Mouse (Mus musculus) forebrain, postnatal 0 days (tissue): ENCODE measurements at regions not wholly inside any gene's neighbourhood (a gene's known extent, or its start where the extent isn't known, plus 50 kb on each side); places are given as distances from the start of the nearest gene placed in this dataset.

Source experiments
- ATAC-seq: fragments of 200-750 bp; cut with Nextera tagmentation; 2 replicates; pipeline ENCODE4 v1.8.0; 2017; ENCODE audit warnings: mild to moderate bottlenecking, moderate library complexity
- DNase-seq: peaks from one replicate; pipeline ENCODE4 v3.0.0-alpha.2; 2015
- H3K27ac ChIP-seq: fragments of 300-500 bp; sonication (generic); 2 replicates; pipeline ENCODE4 v1.5.1; 2014; ENCODE audit warnings: low read depth, mild to moderate bottlenecking, antibody characterized with exemption, low read length, moderate library complexity, mixed read lengths
- H3K27me3 ChIP-seq: fragments of 300-500 bp; sonication (generic); 2 replicates; pipeline ENCODE4 v1.6.1; 2014; ENCODE audit warnings: mild to moderate bottlenecking, low read length, mixed read lengths; ENCODE audit not compliant: insufficient read depth
- H3K36me3 ChIP-seq: fragments of 300-500 bp; sonication (generic); 2 replicates; pipeline ENCODE4 v1.6.1; 2014; ENCODE audit warnings: mild to moderate bottlenecking, moderate library complexity; ENCODE audit not compliant: insufficient read depth
- H3K4me1 ChIP-seq: fragments of 300-500 bp; sonication (generic); 2 replicates; pipeline ENCODE4 v1.6.1; 2014; ENCODE audit warnings: antibody characterized with exemption; ENCODE audit not compliant: insufficient read depth
- H3K4me2 ChIP-seq: fragments of 300-500 bp; sonication (generic); 2 replicates; pipeline ENCODE4 v1.6.1; 2014; ENCODE audit warnings: low read depth, mild to moderate bottlenecking, moderate library complexity
- H3K4me3 ChIP-seq: fragments of 300-500 bp; sonication (generic); 2 replicates; pipeline ENCODE4 v1.5.1; 2014; ENCODE audit warnings: low read depth, low read length, mixed read lengths
- H3K9ac ChIP-seq: fragments of 300-500 bp; sonication (generic); 2 replicates; pipeline ENCODE4 v1.6.1; 2014; ENCODE audit warnings: mild to moderate bottlenecking
- H3K9me3 ChIP-seq: fragments of 300-500 bp; sonication (generic); 2 replicates; pipeline ENCODE4 v1.6.1; 2016; ENCODE audit warnings: low read length
- CTCF ChIP-seq: sonication (generic); IDR thresholded peaks from 2 replicates; pipeline ENCODE4 v1.5.1; 2016; ENCODE audit warnings: antibody characterized with exemption, control low read depth, low read depth
- WGBS: fragments of 180-500 bp; shearing (Covaris S2); extraction: QIAGEN DNeasy Blood & Tissue Kit; methylation state at CpG from one replicate; pipeline ENCODE4 v1.1.7; 2014; 5-methylcytosine and 5-hydroxymethylcytosine counted together

DNA sequence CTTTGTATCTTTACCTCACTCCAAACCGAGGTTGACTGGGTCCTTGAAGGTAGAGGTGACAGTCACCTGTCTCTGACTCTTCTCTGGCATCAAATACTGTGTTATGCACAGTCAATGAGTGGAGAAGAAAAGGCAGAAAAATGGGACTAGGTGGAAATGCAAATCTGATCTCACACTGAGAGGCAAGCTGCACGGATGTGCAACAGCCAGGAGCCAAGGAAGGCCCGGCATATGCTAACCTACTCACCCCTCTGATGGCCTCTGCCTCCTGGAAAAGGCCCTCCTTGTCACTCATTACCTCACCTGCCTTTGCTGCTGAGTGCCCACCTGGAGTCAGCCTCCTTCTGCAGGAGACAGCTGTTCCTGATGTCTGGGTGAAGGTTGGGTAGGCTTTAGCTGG lies 104.8 kb downstream of the Gm4791 start:
- 72% methylated on average over 3 of the region's 3 CpGs for WGBS
- Histone ChIP-seq H3K36me3 (no peaks in the 10 kb centered on the region), H3K4me2 (no peak overlapping the region), H3K9me3 (no peaks in the 10 kb centered on the region), H3K4me3 (no peak overlapping the region), H3K4me1 (0 out of 2 replicates have a peak, but pooled peaks cover 3% of the 10 kb centered on the region), H3K27me3 (no peaks in the 10 kb centered on the region), H3K27ac (no peak overlapping the region), H3K9ac (no peak overlapping the region)
- DNase-seq (no peak), ATAC-seq (no peak)
- TF ChIP-seq CTCF = no peak

DNA sequence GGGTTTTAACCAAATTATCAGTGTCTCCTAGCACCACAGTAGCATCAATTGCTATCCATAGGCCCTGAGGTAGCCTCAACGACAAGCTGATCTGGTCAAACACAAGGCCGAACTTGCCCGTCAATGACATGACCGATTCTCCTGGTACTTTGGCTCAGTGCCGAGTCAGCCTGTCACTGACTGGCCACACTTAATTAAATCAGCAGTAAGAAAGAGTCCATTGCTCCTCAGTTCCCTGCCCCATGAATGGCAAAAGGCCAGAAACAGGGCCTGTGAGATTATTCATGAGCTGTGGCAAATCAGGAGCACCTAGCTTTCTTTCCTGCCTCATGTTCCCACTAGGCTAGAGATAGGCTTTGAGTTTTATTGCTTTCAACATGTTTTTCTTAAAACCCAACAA lies 105.4 kb downstream of the Gm4791 start:
- no peaks in the 10 kb centered on the region for H3K9me3 ChIP-seq
- H3K4me1 ChIP-seq = 0 out of 2 replicates have a peak, but pooled peaks cover 3% of the 10 kb centered on the region
- no peak overlapping the region for H3K4me2 ChIP-seq
- no peaks in the 10 kb centered on the region for H3K27me3 ChIP-seq
- WGBS = 44% methylated on average over 5 of the region's 5 CpGs
- no peaks in the 10 kb centered on the region for H3K36me3 ChIP-seq
- ATAC-seq = no peak
- no peak overlapping the region for H3K9ac ChIP-seq
- H3K27ac ChIP-seq = no peak overlapping the region
- DNase-seq = peak; percentile 24
- TF ChIP-seq CTCF = no peak
- H3K4me3 ChIP-seq = no peak overlapping the region

DNA sequence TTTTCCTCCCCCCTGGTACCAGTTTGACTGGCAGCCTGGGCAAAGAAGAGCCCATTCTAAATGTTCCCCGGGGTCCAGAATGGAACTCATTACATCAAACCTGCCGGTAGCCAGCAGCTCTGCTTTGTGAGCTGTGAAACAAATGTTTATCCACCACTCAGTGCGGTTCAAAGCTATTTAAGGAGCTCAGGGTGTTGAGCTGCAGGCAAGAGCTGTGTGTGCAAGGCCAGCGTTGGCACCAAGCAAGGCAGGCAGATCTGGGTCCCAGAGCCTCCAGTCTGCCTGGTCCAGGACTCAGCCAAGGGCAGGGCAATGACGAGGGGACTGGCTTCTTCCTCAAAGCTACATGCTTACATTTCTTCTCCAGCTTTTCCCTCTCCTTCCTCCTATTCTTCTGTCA lies 109.6 kb downstream of the Gm4791 start:
- no peaks in the 10 kb centered on the region for H3K27me3 ChIP-seq
- H3K4me2 ChIP-seq = no peak overlapping the region
- ATAC-seq (peak; percentile 74), DNase-seq (peak; percentile 50)
- no peak overlapping the region for H3K9ac ChIP-seq
- H3K9me3 ChIP-seq = no peaks in the 10 kb centered on the region
- 0 out of 2 replicates have a peak, but pooled peaks cover 3% of the 10 kb centered on the region for H3K4me1 ChIP-seq
- WGBS = 21% methylated on average over 5 of the region's 5 CpGs
- no peak overlapping the region for H3K27ac ChIP-seq
- TF ChIP-seq CTCF = no peak
- H3K36me3 ChIP-seq = no peaks in the 10 kb centered on the region
- H3K4me3 ChIP-seq = no peak overlapping the region

DNA sequence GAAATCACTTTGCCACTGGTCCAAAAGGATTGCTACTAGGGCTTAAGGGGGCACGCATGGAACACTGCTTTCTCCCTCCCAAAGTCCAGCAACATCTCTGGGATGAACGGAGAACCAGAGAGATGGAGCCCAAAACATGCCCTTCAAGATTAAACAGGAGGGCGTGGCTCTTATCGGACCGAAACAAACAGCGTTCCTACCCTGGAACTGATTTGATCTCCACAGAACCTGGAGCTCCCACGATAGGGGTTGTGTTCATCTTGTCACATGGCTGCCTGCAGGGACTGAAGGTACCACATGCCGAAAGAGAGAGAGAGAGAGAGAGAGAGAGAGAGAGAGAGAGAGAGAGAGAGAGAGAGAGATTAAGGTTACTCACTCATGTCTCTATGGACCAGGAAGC lies 120.7 kb downstream of the Gm4791 start:
- no peak overlapping the region for H3K4me3 ChIP-seq
- no peaks in the 10 kb centered on the region for H3K9me3 ChIP-seq
- H3K27ac ChIP-seq = no peak overlapping the region
- DNase-seq (no peak), ATAC-seq (no peak)
- no peak overlapping the region for H3K4me2 ChIP-seq
- no peaks in the 10 kb centered on the region for H3K27me3 ChIP-seq
- 85% methylated on average over 8 of the region's 8 CpGs for WGBS
- TF ChIP-seq CTCF = no peak
- H3K36me3 ChIP-seq = no peaks in the 10 kb centered on the region
- no peaks in the 10 kb centered on the region for H3K4me1 ChIP-seq
- no peak overlapping the region for H3K9ac ChIP-seq

DNA sequence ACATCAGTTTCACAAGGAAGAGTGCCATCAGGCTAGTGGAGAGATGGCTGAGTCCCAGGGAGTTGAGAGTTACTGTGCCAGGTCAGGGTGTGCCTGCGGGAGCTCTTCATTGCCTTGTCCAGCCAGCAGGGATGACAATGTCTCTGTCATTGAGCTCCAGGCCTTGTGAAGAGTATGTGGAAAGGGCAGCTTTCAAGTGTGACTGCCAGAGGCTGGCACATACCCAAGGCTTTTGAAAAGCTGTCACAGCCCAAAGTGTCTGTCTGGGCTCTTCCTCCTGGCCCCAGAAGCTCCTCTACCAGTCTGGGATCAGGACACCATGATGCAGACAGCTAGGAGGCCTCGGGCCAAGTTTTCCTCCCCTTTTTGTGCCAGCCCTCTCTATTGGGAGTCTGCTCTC lies 124.6 kb downstream of the Gm4791 start:
- no peak for TF ChIP-seq CTCF
- 55% methylated on average over 2 of the region's 2 CpGs for WGBS
- Histone ChIP-seq H3K9me3 (no peaks in the 10 kb centered on the region), H3K9ac (no peak overlapping the region), H3K27me3 (no peaks in the 10 kb centered on the region), H3K27ac (no peak overlapping the region), H3K4me2 (no peak overlapping the region), H3K4me3 (no peak overlapping the region), H3K36me3 (no peaks in the 10 kb centered on the region), H3K4me1 (no peaks in the 10 kb centered on the region)
- ATAC-seq (no peak), DNase-seq (no peak)

DNA sequence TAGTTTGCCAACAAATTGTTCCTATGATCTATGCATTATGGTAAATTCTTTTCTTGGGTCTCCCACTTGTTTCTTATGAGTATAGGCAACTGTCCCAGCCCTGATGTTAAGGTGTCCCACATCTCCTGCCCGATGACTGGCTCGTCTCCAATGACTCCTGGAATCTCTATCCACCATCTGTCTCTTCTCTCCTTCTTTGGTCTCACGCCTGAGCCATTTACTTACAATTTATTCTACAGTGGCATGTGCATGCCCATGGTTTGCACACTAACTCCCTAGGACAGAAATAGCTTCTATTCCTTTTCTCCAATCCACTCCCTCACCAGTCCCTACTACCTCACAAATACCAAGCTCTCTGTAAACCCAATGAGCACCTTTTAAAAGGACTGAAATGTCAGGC lies 127.0 kb downstream of the Gm4791 start:
- DNase-seq (no peak), ATAC-seq (no peak)
- H3K27me3 ChIP-seq = no peaks in the 10 kb centered on the region
- no peak overlapping the region for H3K4me3 ChIP-seq
- no peak overlapping the region for H3K4me2 ChIP-seq
- no peaks in the 10 kb centered on the region for H3K9me3 ChIP-seq
- H3K9ac ChIP-seq = no peak overlapping the region
- 73% methylated on average over 3 of the region's 3 CpGs for WGBS
- no peak overlapping the region for H3K27ac ChIP-seq
- H3K36me3 ChIP-seq = no peaks in the 10 kb centered on the region
- no peaks in the 10 kb centered on the region for H3K4me1 ChIP-seq
- TF ChIP-seq CTCF = no peak

DNA sequence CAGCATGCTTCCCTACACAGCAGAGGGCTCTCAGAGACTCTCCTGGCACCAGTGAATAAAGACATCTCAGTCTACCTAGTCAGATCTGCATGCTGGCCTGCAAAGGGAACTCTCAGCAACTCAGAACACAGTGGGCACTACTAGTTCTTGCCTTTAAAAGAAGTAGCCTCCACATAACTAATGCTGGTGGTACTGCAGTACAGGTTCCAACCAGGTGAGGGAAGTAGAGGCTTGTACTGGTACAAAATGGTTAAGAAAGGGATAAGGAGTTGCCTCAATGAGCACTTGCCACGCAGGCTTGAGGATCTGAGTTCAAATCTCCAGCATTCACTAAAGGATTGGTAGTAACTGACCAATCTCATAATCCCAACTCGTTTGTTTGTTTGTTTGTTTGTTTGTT lies 127.7 kb downstream of the Gm4791 start:
- DNase-seq (no peak), ATAC-seq (no peak)
- no peaks in the 10 kb centered on the region for H3K36me3 ChIP-seq
- H3K27me3 ChIP-seq = no peaks in the 10 kb centered on the region
- no peaks in the 10 kb centered on the region for H3K4me1 ChIP-seq
- H3K4me2 ChIP-seq = no peak overlapping the region
- whole genome bisulfite sequencing = 62% methylated on average over 2 of the region's 2 CpGs
- no peaks in the 10 kb centered on the region for H3K9me3 ChIP-seq
- no peak overlapping the region for H3K27ac ChIP-seq
- TF ChIP-seq CTCF = peak; percentile 53
- no peak overlapping the region for H3K9ac ChIP-seq
- H3K4me3 ChIP-seq = no peak overlapping the region
